Mouse (Mus musculus): ENCODE results near the gene Mapkap1.
"Not testable (repeated sequence)": the region's sequence is repeated elsewhere in the genome, so short reads cannot be mapped to it uniquely, and the experiment has no call there.

Mapkap1 gene

GRCm38 (mm10) chr2:34431701-34432372 is 25.3 kb downstream of the Mapkap1 start:
- no peak for DNase-seq (ENCODE audit: low read depth, low spot score)

- not testable (repeated sequence) for DNase-seq (ENCODE audit: low read depth, low spot score)
Measured at GRCm38 (mm10) chr2:34432887-34433286, 26.3 kb downstream of the Mapkap1 start.

GRCm38 (mm10) chr2:34436321-34436720 is 29.8 kb downstream of the Mapkap1 start:
- DNase-seq (ENCODE audit: low read depth, low spot score) = no peak

GRCm38 (mm10) chr2:34448756-34449155 is 42.2 kb downstream of the Mapkap1 start:
- no peak for DNase-seq (ENCODE audit: low read depth, low spot score)

- DNase-seq (ENCODE audit: low read depth, low spot score) = no peak
Measured at GRCm38 (mm10) chr2:34462490-34462889, 55.9 kb downstream of the Mapkap1 start.

GRCm38 (mm10) chr2:34468559-34469141 is 62.1 kb downstream of the Mapkap1 start:
- no peak for DNase-seq (ENCODE audit: low read depth, low spot score)

GRCm38 (mm10) chr2:34469324-34469723 is 62.8 kb downstream of the Mapkap1 start:
- DNase-seq (ENCODE audit: low read depth, low spot score) = no peak

- DNase-seq (ENCODE audit: low read depth, low spot score) = no peak
Measured at GRCm38 (mm10) chr2:34473775-34474174, 67.2 kb downstream of the Mapkap1 start.

- no peak for DNase-seq (ENCODE audit: low read depth, low spot score)
Measured at GRCm38 (mm10) chr2:34481401-34481800, 74.8 kb downstream of the Mapkap1 start.

- no peak for DNase-seq (ENCODE audit: low read depth, low spot score)
Measured at GRCm38 (mm10) chr2:34482102-34482501, 75.5 kb downstream of the Mapkap1 start.

GRCm38 (mm10) chr2:34482531-34482930 is 76.0 kb downstream of the Mapkap1 start:
- no peak for DNase-seq (ENCODE audit: low read depth, low spot score)

- DNase-seq (ENCODE audit: low read depth, low spot score) = no peak
Measured at GRCm38 (mm10) chr2:34487281-34487680, 80.7 kb downstream of the Mapkap1 start.

- DNase-seq (ENCODE audit: low read depth, low spot score) = no peak
Measured at GRCm38 (mm10) chr2:34503975-34504730, 97.6 kb downstream of the Mapkap1 start.

GRCm38 (mm10) chr2:34506162-34506561 is 99.6 kb downstream of the Mapkap1 start:
- DNase-seq (ENCODE audit: low read depth, low spot score) = not testable (repeated sequence)

GRCm38 (mm10) chr2:34509856-34510255 is 103.3 kb downstream of the Mapkap1 start:
- no peak for DNase-seq (ENCODE audit: low read depth, low spot score)

- DNase-seq (ENCODE audit: low read depth, low spot score) = no peak
Measured at GRCm38 (mm10) chr2:34515263-34515662, 108.7 kb downstream of the Mapkap1 start.

- DNase-seq (ENCODE audit: low read depth, low spot score) = no peak
Measured at GRCm38 (mm10) chr2:34518083-34518482, 111.5 kb downstream of the Mapkap1 start.

- no peak for DNase-seq (ENCODE audit: low read depth, low spot score)
Measured at GRCm38 (mm10) chr2:34518526-34518925, 112.0 kb downstream of the Mapkap1 start.

GRCm38 (mm10) chr2:34519525-34519924 is 113.0 kb downstream of the Mapkap1 start:
- DNase-seq (ENCODE audit: low read depth, low spot score) = peak; percentile 4

GRCm38 (mm10) chr2:34521384-34521783 is 114.8 kb downstream of the Mapkap1 start:
- no peak for DNase-seq (ENCODE audit: low read depth, low spot score)

GRCm38 (mm10) chr2:34526527-34527371 is 120.2 kb downstream of the Mapkap1 start:
- no peak for DNase-seq (ENCODE audit: low read depth, low spot score)

GRCm38 (mm10) chr2:34528491-34528890 is 121.9 kb downstream of the Mapkap1 start:
- DNase-seq (ENCODE audit: low read depth, low spot score) = no peak

Measured in c-Kit-negative CD71-positive TER-119-positive erythroid progenitor cells, embryonic 14.5 days (primary cell).